Mouse (Mus musculus): Measurements from ENCODE around the gene Dnajb2. TPM values are rescaled to one million over a fixed set of nuclear protein-coding genes. Genes with fewer than 3 reads are reported as not detected.

Gene Dnajb2
- 6.7 and 10.7 TPM in 2 replicates for polyA plus RNA-seq (2012; ENCODE audit: insufficient read depth, insufficient read length, missing spikeins)

DNA sequence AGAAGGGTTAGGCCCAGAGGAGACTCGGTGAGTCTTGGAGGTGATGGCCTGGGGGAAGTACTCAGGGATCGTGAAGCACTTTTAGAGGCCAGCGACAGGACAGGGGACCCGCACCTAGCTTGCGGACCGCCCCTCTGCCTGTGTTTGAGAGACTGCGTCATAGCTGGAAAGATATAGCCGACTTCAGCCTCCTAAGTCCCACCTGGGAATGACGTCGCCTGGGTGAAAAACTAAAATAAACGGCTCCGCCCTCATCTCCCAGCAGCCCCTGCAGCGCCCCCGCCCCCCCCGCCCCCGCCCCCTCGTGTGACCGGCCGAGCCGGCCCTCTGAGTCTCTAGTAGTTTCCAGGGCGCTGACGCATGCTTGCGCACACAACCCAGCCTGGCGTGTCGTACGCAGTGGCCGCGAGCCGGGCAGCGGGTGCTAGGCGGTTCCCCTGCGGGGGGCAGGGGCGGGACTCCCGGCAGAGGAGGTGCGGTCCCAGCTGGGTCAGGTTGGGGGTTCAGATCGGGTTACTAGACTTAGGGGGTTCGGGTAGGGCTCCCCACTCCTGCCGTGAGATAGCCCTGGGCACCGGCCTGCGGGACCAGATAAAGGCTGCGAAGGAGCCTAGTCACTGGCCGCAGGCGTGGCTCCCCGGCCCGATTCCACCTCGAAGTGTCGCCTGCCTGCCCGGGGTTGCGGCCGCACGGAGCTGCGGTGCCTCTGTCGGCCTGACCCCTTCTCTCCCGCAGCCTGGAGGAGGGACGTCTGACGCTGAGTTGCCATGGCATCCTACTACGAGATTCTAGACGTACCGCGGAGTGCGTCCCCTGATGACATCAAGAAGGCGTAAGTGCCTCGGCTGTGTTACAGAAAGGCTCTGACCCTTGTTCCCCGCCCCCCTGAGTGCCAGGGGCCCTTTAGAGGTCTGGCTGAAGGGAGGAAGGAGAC lies at the start of gene Dnajb2:
TSS of gene Dnajb2 (plus strand) at position 290 of the 934 bp plus-strand sequence.
- H3K27ac ChIP-seq (ENCODE audit: insufficient read depth, low read depth, low read length), result no peak within 1 kb of the TSS
- TF ChIP-seq POLR2A (IDR thresholded peaks at IDR 0.05; ENCODE audit: borderline replicate concordance, low read depth, low read length), result no peak
- peaks cover 16% of the 10 kb centered on the region for H3K4me1 ChIP-seq (ENCODE audit: control insufficient read depth, insufficient read depth, low read length)
- H3K4me3 ChIP-seq (ENCODE audit: insufficient read depth, low read length), result peak within 1 kb of the TSS; percentile 63

- TF ChIP-seq POLR2A (IDR thresholded peaks at IDR 0.05; ENCODE audit: borderline replicate concordance, low read depth, low read length) (no peak), CTCF (IDR thresholded peaks at IDR 0.05; ENCODE audit: low read depth, low read length) (no peak)
- Histone ChIP-seq H3K27ac (ENCODE audit: insufficient read depth, low read depth, low read length) (no peak overlapping the region), H3K4me1 (ENCODE audit: control insufficient read depth, insufficient read depth, low read length) (peaks cover 32% of the 10 kb centered on the region), H3K4me3 (ENCODE audit: insufficient read depth, low read length) (no peak overlapping the region)
These were observed 49.1 kb upstream of the Dnajb2 start for GRCm38 (mm10) chr1:75187126-75187525.

GRCm38 (mm10) chr1:75187914-75188483 lies 48.2 kb upstream of the Dnajb2 start:
- no peak overlapping the region for H3K27ac ChIP-seq (ENCODE audit: insufficient read depth, low read depth, low read length)
- no peak overlapping the region for H3K4me3 ChIP-seq (ENCODE audit: insufficient read depth, low read length)
- H3K4me1 ChIP-seq (ENCODE audit: control insufficient read depth, insufficient read depth, low read length), result peaks cover 32% of the 10 kb centered on the region
- no peak for TF ChIP-seq POLR2A (IDR thresholded peaks at IDR 0.05; ENCODE audit: borderline replicate concordance, low read depth, low read length)
- no peak for TF ChIP-seq CTCF (IDR thresholded peaks at IDR 0.05; ENCODE audit: low read depth, low read length)

- H3K4me3 ChIP-seq (ENCODE audit: insufficient read depth, low read length), result no peak overlapping the region
- H3K27ac ChIP-seq (ENCODE audit: insufficient read depth, low read depth, low read length), result no peak overlapping the region
- H3K4me1 ChIP-seq (ENCODE audit: control insufficient read depth, insufficient read depth, low read length), result peaks cover 32% of the 10 kb centered on the region
- TF ChIP-seq CTCF (IDR thresholded peaks at IDR 0.05; ENCODE audit: low read depth, low read length) (no peak), POLR2A (IDR thresholded peaks at IDR 0.05; ENCODE audit: borderline replicate concordance, low read depth, low read length) (no peak)
These were observed 45.6 kb upstream of the Dnajb2 start for GRCm38 (mm10) chr1:75190577-75190976.

DNA sequence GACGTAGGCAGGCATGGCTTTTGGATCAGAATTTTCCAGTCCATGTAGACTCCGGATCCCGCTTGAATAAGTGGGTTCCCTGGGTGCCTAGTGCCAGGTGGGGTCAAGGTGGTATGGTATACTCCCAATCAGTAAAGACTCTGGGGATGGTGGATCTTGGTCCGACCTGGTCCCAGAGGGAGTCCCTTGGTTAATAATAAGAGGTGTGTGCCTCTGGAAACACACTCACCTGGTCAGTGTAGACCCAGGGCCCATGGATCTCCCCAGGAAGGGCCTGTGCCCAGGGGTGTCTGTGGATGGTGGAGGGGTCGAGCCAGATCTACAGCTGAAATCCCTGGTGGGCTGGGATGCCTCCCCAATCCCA lies 45.0 kb upstream of the Dnajb2 start:
- peaks cover 32% of the 10 kb centered on the region for H3K4me1 ChIP-seq (ENCODE audit: control insufficient read depth, insufficient read depth, low read length)
- H3K27ac ChIP-seq (ENCODE audit: insufficient read depth, low read depth, low read length), result no peak overlapping the region
- H3K4me3 ChIP-seq (ENCODE audit: insufficient read depth, low read length), result peak overlapping the region; percentile 76
- no peak for TF ChIP-seq CTCF (IDR thresholded peaks at IDR 0.05; ENCODE audit: low read depth, low read length)
- no peak for TF ChIP-seq POLR2A (IDR thresholded peaks at IDR 0.05; ENCODE audit: borderline replicate concordance, low read depth, low read length)

DNA sequence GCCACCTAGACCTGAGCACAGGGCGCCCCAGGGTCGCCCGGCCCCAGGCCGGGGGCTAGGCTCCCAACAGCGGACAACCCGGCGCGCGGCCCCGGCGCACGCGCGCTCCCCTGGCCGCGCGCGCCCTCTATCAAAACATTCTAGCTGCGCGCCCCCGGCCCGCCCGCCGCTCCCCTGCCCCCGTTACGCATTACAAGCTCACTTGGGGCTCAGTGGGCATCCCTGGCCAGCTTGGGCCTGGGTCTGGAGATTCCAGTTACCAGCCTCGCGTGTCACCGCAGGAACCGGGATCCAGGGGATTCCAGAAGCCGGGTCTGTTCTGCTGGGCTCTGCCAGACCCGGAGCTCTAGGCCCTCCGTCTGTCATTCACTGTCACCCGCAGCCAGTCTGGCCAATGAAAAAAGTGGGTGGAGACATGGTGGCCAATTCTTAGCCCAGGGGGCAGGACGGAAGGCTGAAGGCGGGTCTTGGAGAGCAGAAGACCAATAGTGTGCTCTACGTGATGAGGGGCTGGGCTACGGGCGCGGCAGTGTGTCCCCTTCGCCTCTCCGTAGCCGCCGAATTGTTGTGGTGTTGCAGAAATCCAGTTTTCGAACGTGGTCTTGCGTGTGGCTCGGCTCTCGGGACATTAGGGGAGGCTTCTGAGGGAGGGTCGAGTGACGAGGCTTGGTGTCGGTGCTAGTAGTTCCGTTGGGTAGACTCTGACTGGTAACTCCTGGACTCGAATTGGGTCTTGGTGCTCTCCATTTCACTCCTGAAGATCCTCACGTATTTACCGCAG lies 44.4 kb upstream of the Dnajb2 start, which contains the start of the genes Ankzf1 and Atg9a:
TSS of gene Ankzf1 (plus strand) at position 530 of the 781 bp plus-strand sequence.
TSS of gene Atg9a (minus strand) at position 575 of the 781 bp plus-strand sequence.
- H3K4me3 ChIP-seq (ENCODE audit: insufficient read depth, low read length), result peak within 1 kb of the TSS; percentile 90
- H3K4me1 ChIP-seq (ENCODE audit: control insufficient read depth, insufficient read depth, low read length), result peaks cover 32% of the 10 kb centered on the region
- peak within 1 kb of the TSS; percentile 89 for H3K27ac ChIP-seq (ENCODE audit: insufficient read depth, low read depth, low read length)
- no peak for TF ChIP-seq CTCF (IDR thresholded peaks at IDR 0.05; ENCODE audit: low read depth, low read length)
- TF ChIP-seq POLR2A (IDR thresholded peaks at IDR 0.05; ENCODE audit: borderline replicate concordance, low read depth, low read length), result peak; percentile 79; the same call in 1 of the 2 replicates

GRCm38 (mm10) chr1:75192452-75192851 lies 43.8 kb upstream of the Dnajb2 start:
- H3K4me1 ChIP-seq (ENCODE audit: control insufficient read depth, insufficient read depth, low read length), result peaks cover 29% of the 10 kb centered on the region
- H3K27ac ChIP-seq (ENCODE audit: insufficient read depth, low read depth, low read length), result peak overlapping the region; percentile 89
- TF ChIP-seq CTCF (IDR thresholded peaks at IDR 0.05; ENCODE audit: low read depth, low read length) (no peak), POLR2A (IDR thresholded peaks at IDR 0.05; ENCODE audit: borderline replicate concordance, low read depth, low read length) (no peak)

GRCm38 (mm10) chr1:75201236-75201635 lies 35.0 kb upstream of the Dnajb2 start:
- Histone ChIP-seq H3K27ac (ENCODE audit: insufficient read depth, low read depth, low read length) (no peak overlapping the region), H3K4me1 (ENCODE audit: control insufficient read depth, insufficient read depth, low read length) (no peaks in the 10 kb centered on the region), H3K4me3 (ENCODE audit: insufficient read depth, low read length) (no peak overlapping the region)
- TF ChIP-seq POLR2A (IDR thresholded peaks at IDR 0.05; ENCODE audit: borderline replicate concordance, low read depth, low read length), result no peak
- no peak for TF ChIP-seq CTCF (IDR thresholded peaks at IDR 0.05; ENCODE audit: low read depth, low read length)

More at GRCm38 (mm10) chr1:75192452-75192851, 43.8 kb upstream of the Dnajb2 start:
- H3K4me3 ChIP-seq (ENCODE audit: insufficient read depth, low read length), result peak overlapping the region; percentile 90

GRCm38 (mm10) chr1:75208967-75209678 lies 27.1 kb upstream of the Dnajb2 start:
- TF ChIP-seq POLR2A (IDR thresholded peaks at IDR 0.05; ENCODE audit: borderline replicate concordance, low read depth, low read length) (no peak), CTCF (IDR thresholded peaks at IDR 0.05; ENCODE audit: low read depth, low read length) (no peak)
- Histone ChIP-seq H3K4me1 (ENCODE audit: control insufficient read depth, insufficient read depth, low read length) (peaks cover 28% of the 10 kb centered on the region), H3K4me3 (ENCODE audit: insufficient read depth, low read length) (peak overlapping the region; percentile 59), H3K27ac (ENCODE audit: insufficient read depth, low read depth, low read length) (no peak overlapping the region)

Data from bone marrow macrophage, adult 2 months (primary cell).